Mouse (Mus musculus): Measurements from ENCODE around the gene Oxsm. TPM values are rescaled to one million over a fixed set of nuclear protein-coding genes. Genes with fewer than 3 reads are reported as not detected.
A peak's percentile ranks its signal among the peaks of the same experiment; 100 is the strongest.

The Oxsm gene
- polyA plus RNA-seq, 1 experiment from 2014 or later = 3.3 TPM

DNA sequence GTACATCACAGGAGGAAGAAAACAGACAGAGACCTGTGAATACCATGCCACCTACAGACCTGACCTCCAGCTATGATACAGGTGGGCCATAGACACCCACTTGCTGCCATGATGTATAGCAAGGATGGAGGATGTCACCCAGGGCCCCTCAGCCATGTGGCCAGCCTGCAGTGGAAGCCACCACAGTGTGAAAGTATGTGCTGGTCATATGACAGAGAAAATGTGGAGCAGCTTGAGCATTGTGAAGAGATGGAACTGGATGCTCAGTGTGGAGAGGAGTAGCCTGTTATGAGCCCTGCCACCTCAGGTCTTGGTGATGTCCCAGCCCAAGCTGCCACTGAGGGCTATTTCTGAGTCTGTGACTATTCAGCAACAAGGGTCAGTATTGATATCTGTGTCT lies 19.0 kb downstream of the Oxsm start:
- TF ChIP-seq CTCF (IDR thresholded peaks at IDR 0.05; ENCODE audit: low read depth) = no peak
- Histone ChIP-seq H3K27me3 (replicated peaks; ENCODE audit: control insufficient read depth, insufficient read depth, low read length) (no peaks in the 10 kb centered on the region), H3K9ac (ENCODE audit: low read depth, low read length) (no peak overlapping the region), H3K27ac (ENCODE audit: low read depth, low read length) (no peak overlapping the region), H3K4me2 (replicated peaks; ENCODE audit: low read depth) (no peak overlapping the region), H3K4me3 (ENCODE audit: low read depth, low read length) (no peak overlapping the region), H3K4me1 (replicated peaks; ENCODE audit: control insufficient read depth, insufficient read depth, low read length) (no peaks in the 10 kb centered on the region), H3K9me3 (ENCODE audit: control insufficient read depth) (no peaks in the 10 kb centered on the region), H3K36me3 (ENCODE audit: control insufficient read depth, insufficient read depth) (no peaks in the 10 kb centered on the region)
- no peak for ATAC-seq

DNA sequence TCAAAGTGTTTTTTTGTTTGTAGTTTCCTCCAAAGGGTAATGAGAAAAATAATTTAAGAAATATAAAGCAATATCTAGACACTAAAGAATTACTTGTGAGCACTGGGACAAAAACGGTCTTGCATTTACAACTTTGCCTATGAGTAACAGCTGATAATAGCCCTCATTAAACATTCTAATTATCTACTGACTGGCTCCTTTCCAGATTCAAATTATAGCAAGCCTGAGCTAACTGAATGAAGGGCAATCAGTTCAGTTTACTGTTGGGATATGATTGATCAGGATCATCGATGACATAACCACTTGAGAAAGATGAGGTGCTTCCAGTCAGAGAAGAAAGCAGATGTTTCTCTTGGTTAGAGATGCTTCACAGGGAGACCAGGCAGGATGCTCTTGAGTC lies 20.2 kb downstream of the Oxsm start:
- Histone ChIP-seq H3K9me3 (ENCODE audit: control insufficient read depth) (no peaks in the 10 kb centered on the region), H3K9ac (ENCODE audit: low read depth, low read length) (no peak overlapping the region), H3K4me2 (replicated peaks; ENCODE audit: low read depth) (no peak overlapping the region), H3K36me3 (ENCODE audit: control insufficient read depth, insufficient read depth) (no peaks in the 10 kb centered on the region), H3K27ac (ENCODE audit: low read depth, low read length) (no peak overlapping the region), H3K27me3 (replicated peaks; ENCODE audit: control insufficient read depth, insufficient read depth, low read length) (no peaks in the 10 kb centered on the region), H3K4me3 (ENCODE audit: low read depth, low read length) (no peak overlapping the region), H3K4me1 (replicated peaks; ENCODE audit: control insufficient read depth, insufficient read depth, low read length) (no peaks in the 10 kb centered on the region)
- WGBS = 23% methylated on average over 2 of the region's 2 CpGs
- ATAC-seq = no peak
- no peak for TF ChIP-seq CTCF (IDR thresholded peaks at IDR 0.05; ENCODE audit: low read depth)

DNA sequence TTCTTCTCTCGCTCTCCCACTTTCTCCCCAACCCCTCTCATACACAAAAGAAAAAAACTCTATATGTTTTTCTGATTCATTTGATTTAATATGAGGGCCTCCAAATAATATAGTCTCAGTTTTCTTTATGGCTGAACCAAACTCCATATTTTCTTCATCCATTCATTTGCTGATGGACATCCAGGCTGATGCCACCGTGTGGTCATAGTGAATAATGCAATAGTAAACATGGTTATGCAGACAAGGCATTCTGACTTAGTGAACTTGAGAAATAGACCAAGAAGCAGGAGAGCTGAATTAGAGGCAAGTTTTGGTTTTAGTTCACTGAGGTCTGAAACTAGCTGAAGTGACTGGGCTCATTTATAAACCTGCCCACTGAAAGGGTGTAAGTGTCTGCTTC lies 30.6 kb downstream of the Oxsm start:
- Histone ChIP-seq H3K4me2 (replicated peaks; ENCODE audit: low read depth) (no peak overlapping the region), H3K9ac (ENCODE audit: low read depth, low read length) (no peak overlapping the region), H3K4me3 (ENCODE audit: low read depth, low read length) (no peak overlapping the region), H3K27ac (ENCODE audit: low read depth, low read length) (no peak overlapping the region), H3K27me3 (replicated peaks; ENCODE audit: control insufficient read depth, insufficient read depth, low read length) (no peaks in the 10 kb centered on the region), H3K36me3 (ENCODE audit: control insufficient read depth, insufficient read depth) (no peaks in the 10 kb centered on the region), H3K9me3 (ENCODE audit: control insufficient read depth) (no peaks in the 10 kb centered on the region), H3K4me1 (replicated peaks; ENCODE audit: control insufficient read depth, insufficient read depth, low read length) (no peaks in the 10 kb centered on the region)
- no peak for ATAC-seq
- 58% methylated on average over 2 of the region's 2 CpGs for WGBS
- TF ChIP-seq CTCF (IDR thresholded peaks at IDR 0.05; ENCODE audit: low read depth) = peak; percentile 80

DNA sequence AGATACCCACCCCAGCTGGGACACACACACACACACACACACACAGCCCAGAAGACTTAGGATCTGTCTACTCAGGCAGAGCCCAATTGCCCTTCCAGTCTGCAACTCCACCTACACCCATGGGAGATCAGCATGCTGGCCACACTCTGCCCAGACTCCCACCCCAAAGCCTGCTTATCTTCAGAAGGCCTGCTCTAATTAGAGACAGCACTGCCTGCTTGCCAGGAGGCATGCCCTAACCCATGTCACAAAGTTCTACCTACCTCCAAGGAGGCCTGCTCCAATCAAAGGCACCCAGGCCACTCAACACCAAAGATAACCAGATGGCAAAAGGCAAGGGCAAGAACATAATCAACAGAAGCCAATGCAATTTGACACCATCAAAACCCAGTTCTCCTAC lies 41.9 kb downstream of the Oxsm start:
- H3K4me3 ChIP-seq (ENCODE audit: low read depth, low read length) = no peak overlapping the region
- H3K4me2 ChIP-seq (replicated peaks; ENCODE audit: low read depth) = no peak overlapping the region
- no peak overlapping the region for H3K27ac ChIP-seq (ENCODE audit: low read depth, low read length)
- H3K36me3 ChIP-seq (ENCODE audit: control insufficient read depth, insufficient read depth) = no peaks in the 10 kb centered on the region
- no peak for ATAC-seq
- no peak overlapping the region for H3K9ac ChIP-seq (ENCODE audit: low read depth, low read length)
- H3K4me1 ChIP-seq (replicated peaks; ENCODE audit: control insufficient read depth, insufficient read depth, low read length) = no peaks in the 10 kb centered on the region
- H3K9me3 ChIP-seq (ENCODE audit: control insufficient read depth) = no peaks in the 10 kb centered on the region
- no peak for TF ChIP-seq CTCF (IDR thresholded peaks at IDR 0.05; ENCODE audit: low read depth)
- no peaks in the 10 kb centered on the region for H3K27me3 ChIP-seq (replicated peaks; ENCODE audit: control insufficient read depth, insufficient read depth, low read length)

DNA sequence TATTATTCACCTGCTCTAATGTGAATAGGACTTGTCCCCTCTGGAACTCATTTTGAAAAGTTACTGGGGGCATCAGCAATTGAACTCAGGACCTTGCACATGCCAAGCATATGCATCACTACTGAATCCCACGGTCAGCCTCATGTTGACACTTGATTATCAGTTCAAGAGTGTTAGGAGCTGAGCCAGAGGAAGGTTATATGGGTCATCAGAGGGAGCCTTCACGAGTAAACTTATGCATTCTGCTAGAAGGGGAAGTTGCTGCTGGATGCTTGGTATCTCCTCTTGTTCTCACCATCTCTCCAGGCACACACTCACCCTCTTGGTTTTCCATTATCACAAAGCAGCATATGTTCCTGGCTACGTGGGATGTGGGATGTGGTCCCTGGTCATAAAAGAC lies 47.9 kb downstream of the Oxsm start:
- Histone ChIP-seq H3K4me1 (replicated peaks; ENCODE audit: control insufficient read depth, insufficient read depth, low read length) (no peaks in the 10 kb centered on the region), H3K4me2 (replicated peaks; ENCODE audit: low read depth) (no peak overlapping the region), H3K4me3 (ENCODE audit: low read depth, low read length) (no peak overlapping the region), H3K36me3 (ENCODE audit: control insufficient read depth, insufficient read depth) (no peaks in the 10 kb centered on the region), H3K27ac (ENCODE audit: low read depth, low read length) (no peak overlapping the region), H3K9me3 (ENCODE audit: control insufficient read depth) (no peaks in the 10 kb centered on the region), H3K27me3 (replicated peaks; ENCODE audit: control insufficient read depth, insufficient read depth, low read length) (no peaks in the 10 kb centered on the region), H3K9ac (ENCODE audit: low read depth, low read length) (no peak overlapping the region)
- TF ChIP-seq CTCF (IDR thresholded peaks at IDR 0.05; ENCODE audit: low read depth) = no peak
- WGBS = 28% methylated on average over 3 of the region's 3 CpGs
- ATAC-seq = no peak

DNA sequence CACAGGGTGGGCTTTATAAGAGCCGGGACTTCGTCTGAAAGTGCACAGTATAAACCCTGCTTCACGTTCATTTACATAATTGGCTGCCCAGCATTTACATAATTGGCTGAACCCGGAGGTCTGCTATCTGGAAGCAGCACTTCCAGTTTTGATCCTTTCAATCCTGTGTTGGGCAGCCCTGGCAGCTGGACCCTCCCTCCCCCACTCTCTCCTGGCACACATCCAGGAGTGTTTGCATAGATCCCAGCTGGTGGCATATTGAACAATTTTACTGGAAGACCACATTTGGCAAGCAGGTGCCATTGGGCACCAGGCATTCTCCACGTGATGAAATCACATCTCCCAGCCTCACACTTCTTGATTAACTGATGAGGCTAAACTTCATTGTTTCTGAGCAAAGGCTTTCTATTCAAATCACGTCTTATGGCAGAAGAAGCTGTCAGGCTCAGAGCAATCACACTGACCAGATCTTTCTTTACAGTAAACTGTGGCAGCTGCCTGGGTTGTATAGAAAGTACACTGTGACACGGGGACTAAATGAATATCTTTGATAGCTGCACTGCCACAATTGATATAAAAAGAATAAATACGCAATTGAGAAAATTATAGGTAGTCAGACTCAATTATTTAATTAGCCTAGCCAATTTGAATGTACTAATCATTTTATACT lies 48.5 kb downstream of the Oxsm start:
- no peak for ATAC-seq
- TF ChIP-seq CTCF (IDR thresholded peaks at IDR 0.05; ENCODE audit: low read depth) = no peak

More for the DNA sequence above, 48.5 kb downstream of the Oxsm start:
- no peak overlapping the region for H3K27ac ChIP-seq (ENCODE audit: low read depth, low read length)
- H3K9me3 ChIP-seq (ENCODE audit: control insufficient read depth) = no peaks in the 10 kb centered on the region
- H3K4me1 ChIP-seq (replicated peaks; ENCODE audit: control insufficient read depth, insufficient read depth, low read length) = no peaks in the 10 kb centered on the region
- no peaks in the 10 kb centered on the region for H3K36me3 ChIP-seq (ENCODE audit: control insufficient read depth, insufficient read depth)
- no peak overlapping the region for H3K4me3 ChIP-seq (ENCODE audit: low read depth, low read length)
- no peaks in the 10 kb centered on the region for H3K27me3 ChIP-seq (replicated peaks; ENCODE audit: control insufficient read depth, insufficient read depth, low read length)
- WGBS = 41% methylated on average over 8 of the region's 8 CpGs
- no peak overlapping the region for H3K9ac ChIP-seq (ENCODE audit: low read depth, low read length)
- no peak overlapping the region for H3K4me2 ChIP-seq (replicated peaks; ENCODE audit: low read depth)

Measured in intestine, postnatal 0 days (tissue).